ENCODE assay signal across 13 mouse cellular contexts in the genomic region with DNA sequence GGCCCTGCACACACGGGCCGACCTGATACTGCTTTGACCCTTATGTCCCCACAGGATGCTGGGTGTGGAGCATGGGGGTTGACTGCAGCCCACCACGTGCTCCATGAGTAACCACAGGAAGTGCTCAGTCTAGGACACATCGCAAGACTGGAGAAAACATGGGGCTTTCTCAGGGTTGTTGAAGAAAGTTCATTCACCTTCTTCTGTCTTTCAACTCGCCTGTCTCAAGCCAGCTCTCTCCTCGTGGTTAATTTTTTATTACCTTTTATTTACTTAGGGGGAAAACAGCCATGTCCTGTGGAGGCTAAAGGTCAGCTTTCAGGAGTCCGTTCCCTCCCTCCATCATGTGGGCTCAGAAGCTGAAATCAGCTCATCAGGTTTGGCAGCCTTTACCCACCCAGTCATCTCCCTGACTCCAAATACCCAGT. TPM values are rescaled to one million over a fixed set of nuclear protein-coding genes. Genes with fewer than 3 reads are reported as not detected.
DNase-seq lines count a peak whose midpoint lies in the region; ATAC-seq and TF ChIP-seq lines count a peak whose summit lies in the region.
"Had no signal": no experiment of that assay in that cellular context is flagged by ENCODE, and none has a peak within 500 bp of the region (broad histone marks: within the 10 kb centered on the region; RNA-seq: fewer than 3 reads in every experiment).

No protein-coding gene starts in this region.

- no peaks in the 10 kb centered on the region for H3K27me3 ChIP-seq in kidney, postnatal 0 days (ENCODE audit: insufficient read depth, low read length)
- H3K27me3 ChIP-seq: neural tube, embryonic 12.5 days had no signal

- H3K9ac ChIP-seq in kidney, postnatal 0 days (ENCODE audit: low read depth, low read length): no peak overlapping the region
- H3K9ac ChIP-seq: neural tube, embryonic 12.5 days had no signal

- no peaks in the 10 kb centered on the region; the same call in 1 of the 2 replicates for H3K4me1 ChIP-seq in kidney, postnatal 0 days (replicated peaks; ENCODE audit: insufficient read depth, low read length)
- H3K4me1 ChIP-seq: neural tube, embryonic 12.5 days had no signal

- ATAC-seq in kidney, postnatal 0 days (replicated peaks; ENCODE audit: low FRiP score, low read depth): peak; percentile 80
- ATAC-seq in megakaryocyte progenitor cell, adult 5-6 weeks (replicated peaks; ENCODE audit: poor library complexity): peak; percentile 42; the same call in 1 of the 2 replicates

- H3K27ac ChIP-seq in kidney, postnatal 0 days: peak overlapping the region; percentile 55
- H3K27ac ChIP-seq: neural tube, embryonic 12.5 days had no signal

- WGBS in kidney, postnatal 0 days: 32% methylated on average over 7 of the region's 7 CpGs

- H3K4me2 ChIP-seq in kidney, postnatal 0 days (ENCODE audit: low read length): no peak overlapping the region
- H3K4me2 ChIP-seq: midbrain, embryonic 11.5 days; neural tube, embryonic 12.5 days had no signal

- DNase-seq in kidney, adult 18-20 months: peak; percentile 49
- no peak for DNase-seq in kidney, postnatal 4 days
- peak; percentile 70 for DNase-seq in induced T-regulatory cell, adult 2 months (ENCODE audit: low read depth)
- peak; percentile 37 for DNase-seq in kidney, postnatal 0 days (ENCODE audit: low spot score)
- DNase-seq in left cerebral cortex, adult 8-10 months (ENCODE audit: low spot score in 2 of 2): no peak
- DNase-seq in retina, embryonic 14.5 days (ENCODE audit: low spot score): no peak
- no peak for DNase-seq in adrenal gland, adult (ENCODE audit: inconsistent age in 2 of 2, low spot score in 1 of 2)
- DNase-seq: cerebellum, adult 11 months; heart, adult 18-20 months; heart, postnatal 36 days had no signal

- no peak for TF ChIP-seq CTCF in kidney, postnatal 0 days (IDR thresholded peaks at IDR 0.05; ENCODE audit: low read depth)

- no peaks in the 10 kb centered on the region for H3K36me3 ChIP-seq in kidney, postnatal 0 days (ENCODE audit: insufficient read depth, low read length)
- H3K36me3 ChIP-seq: neural tube, embryonic 12.5 days had no signal

- H3K4me3 ChIP-seq in kidney, postnatal 0 days (replicated peaks; ENCODE audit: low read depth, low read length): no peak overlapping the region
- H3K4me3 ChIP-seq: neural tube, embryonic 12.5 days had no signal

- no peaks in the 10 kb centered on the region for H3K9me3 ChIP-seq in kidney, postnatal 0 days (replicated peaks; ENCODE audit: low read length)
- H3K9me3 ChIP-seq: neural tube, embryonic 12.5 days had no signal

RNA-seq across cellular contexts. Expression of a gene that starts 9.8 kb away (rescaled TPM):
- 13.7 and 15.2 TPM in 2 replicates for polyA plus RNA-seq in kidney, postnatal 0 days (2015; fragmentation: Nextera tagmentation; extraction: Ambion mirVana)
- 10.7 and 14.5 TPM in 2 replicates for total RNA-seq in megakaryocyte progenitor cell, adult 5-6 weeks (2015)
- total RNA-seq in megakaryocyte progenitor cell, adult 5-6 weeks (2017): 17.2 and 29.9 TPM in 2 replicates
- total RNA-seq in left cerebral cortex, adult 8-10 months (2022): 1 to 10 TPM in 1 of 4 experiments, under 1 TPM in 3; 0.36 to 1.0 (median 0.45) TPM

RNA-seq across cellular contexts. Expression of a gene that starts 18.2 kb away (rescaled TPM):
- 71.3 and 75.4 TPM in 2 replicates for polyA plus RNA-seq in kidney, postnatal 0 days (2015; fragmentation: Nextera tagmentation; extraction: Ambion mirVana)
- total RNA-seq in megakaryocyte progenitor cell, adult 5-6 weeks (2015): 0.39 and 1.7 TPM in 2 replicates
- 2.9 and 3.1 TPM in 2 replicates for total RNA-seq in megakaryocyte progenitor cell, adult 5-6 weeks (2017)
- total RNA-seq in left cerebral cortex, adult 8-10 months (2022): under 1 TPM in 3 of 4 experiments, not detected in 1; 0.41 to 0.56 (median 0.55) TPM

RNA-seq across cellular contexts. Expression of a gene that starts 19.1 kb away (rescaled TPM):
- polyA plus RNA-seq in kidney, postnatal 0 days (2015; fragmentation: Nextera tagmentation; extraction: Ambion mirVana): 4.2 and 4.5 TPM in 2 replicates
- total RNA-seq in megakaryocyte progenitor cell, adult 5-6 weeks (2015): 0.27 and 1.1 TPM in 2 replicates
- total RNA-seq in megakaryocyte progenitor cell, adult 5-6 weeks (2017): 0.50 and 2.0 TPM in 2 replicates
- 1 to 10 TPM in 1 of 4 experiments, under 1 TPM in 3; 0.77 to 1.0 (median 0.83) TPM for total RNA-seq in left cerebral cortex, adult 8-10 months (2022)

RNA-seq across cellular contexts. Expression of a gene that starts 39.6 kb away (rescaled TPM):
- polyA plus RNA-seq in kidney, postnatal 0 days (2015; fragmentation: Nextera tagmentation; extraction: Ambion mirVana): 7.1 and 7.9 TPM in 2 replicates
- 0.07 and 0.64 TPM in 2 replicates for total RNA-seq in megakaryocyte progenitor cell, adult 5-6 weeks (2015)
- total RNA-seq in megakaryocyte progenitor cell, adult 5-6 weeks (2017): 0.08 and 0.61 TPM in 2 replicates
- total RNA-seq in left cerebral cortex, adult 8-10 months (2022): 10 to 100 TPM; 15.2 to 16.7 (median 16.1) TPM

RNA-seq across cellular contexts. Expression of a gene that starts 41.9 kb away (rescaled TPM):
- polyA plus RNA-seq in kidney, postnatal 0 days (2015; fragmentation: Nextera tagmentation; extraction: Ambion mirVana): 60.1 and 60.6 TPM in 2 replicates
- total RNA-seq in megakaryocyte progenitor cell, adult 5-6 weeks (2015): 2.5 and 6.7 TPM in 2 replicates
- 3.5 and 15.6 TPM in 2 replicates for total RNA-seq in megakaryocyte progenitor cell, adult 5-6 weeks (2017)
- 1 to 10 TPM; 3.1 to 4.3 (median 4.0) TPM for total RNA-seq in left cerebral cortex, adult 8-10 months (2022)

Comparison
In these comparisons a context has a peak if more than half of its experiments do, and no peak if none do; other contexts are left out.
1. DNase-seq: peak in kidney, adult 18-20 months (single experiment), induced T-regulatory cell, adult 2 months (single experiment) and kidney, postnatal 0 days (single experiment); none in kidney, postnatal 4 days (0 of 2), left cerebral cortex, adult 8-10 months (0 of 2), retina, embryonic 14.5 days (single experiment) and adrenal gland, adult (0 of 2).
2. RNA of a gene that starts 9.8 kb away (total RNA-seq): 10.7 to 29.9 TPM in megakaryocyte progenitor cell, adult 5-6 weeks; 0.36 to 1.0 TPM in left cerebral cortex, adult 8-10 months; every median in the first group is over 4 times any median in the second.